Mouse (Mus musculus): ENCODE measurements around the gene Srcin1.

The Srcin1 gene

DNA sequence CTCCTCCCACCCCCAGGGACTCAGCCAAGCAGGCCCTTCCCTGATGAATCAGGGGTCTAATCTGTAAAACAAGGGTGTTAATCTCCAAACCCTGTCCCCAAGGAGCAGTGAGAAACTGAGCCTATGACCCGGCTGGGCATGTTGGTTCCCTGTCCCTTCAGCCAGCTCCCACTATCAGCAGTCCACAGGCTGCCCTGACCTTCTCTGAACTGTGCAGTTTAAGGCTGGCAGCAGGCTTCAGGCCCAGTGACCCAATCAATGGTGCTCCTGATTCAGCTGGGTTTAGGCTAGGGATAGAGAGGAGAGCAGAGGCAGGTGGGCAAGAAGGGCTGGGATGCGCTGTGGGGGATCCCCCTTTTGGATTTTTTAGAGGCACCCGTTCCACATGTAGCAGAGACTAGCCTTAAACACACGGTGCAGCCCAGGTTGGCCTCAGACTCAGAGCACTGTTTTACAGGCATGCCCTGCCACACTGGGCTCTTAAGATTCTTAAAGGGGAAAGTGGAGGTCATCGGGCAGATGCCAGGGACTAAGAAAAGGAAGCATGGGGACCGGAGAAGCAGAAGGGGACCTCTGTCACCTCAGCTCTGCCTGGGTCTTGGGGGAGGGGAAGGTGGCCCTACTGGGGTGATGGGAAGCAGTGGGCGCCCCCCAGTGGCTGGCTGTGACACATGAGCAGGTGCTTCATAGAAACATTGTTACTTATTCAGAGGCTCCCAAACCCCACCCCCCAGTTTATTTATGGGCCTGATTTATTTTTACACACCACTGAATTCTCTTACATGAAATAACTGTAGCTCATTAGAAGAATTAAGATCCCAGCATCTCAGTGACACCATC, 19.2 kb downstream of the Srcin1 start:
- no peak for DNase-seq (ENCODE audit: low read depth, low spot score)

DNA sequence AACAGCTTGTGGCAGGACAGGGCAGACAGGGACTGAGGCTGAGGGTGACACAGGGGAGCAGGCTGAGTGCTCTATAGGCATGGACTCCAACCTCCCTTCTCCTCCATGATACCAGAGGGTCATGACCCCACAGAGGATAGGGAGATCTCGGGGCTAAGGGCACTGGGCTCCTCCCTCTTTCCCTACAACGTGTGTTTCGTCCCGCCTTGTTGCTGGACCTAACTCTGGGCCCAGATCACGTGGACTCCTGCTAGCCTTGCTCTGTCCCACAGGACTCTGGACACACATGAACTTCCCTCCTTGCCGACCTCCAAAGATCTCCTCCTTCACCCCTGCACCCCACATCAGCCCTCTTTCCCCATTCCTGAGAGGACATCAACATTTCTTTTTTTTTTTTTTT, 20.8 kb downstream of the Srcin1 start:
- DNase-seq (ENCODE audit: low read depth, low spot score): no peak

DNA sequence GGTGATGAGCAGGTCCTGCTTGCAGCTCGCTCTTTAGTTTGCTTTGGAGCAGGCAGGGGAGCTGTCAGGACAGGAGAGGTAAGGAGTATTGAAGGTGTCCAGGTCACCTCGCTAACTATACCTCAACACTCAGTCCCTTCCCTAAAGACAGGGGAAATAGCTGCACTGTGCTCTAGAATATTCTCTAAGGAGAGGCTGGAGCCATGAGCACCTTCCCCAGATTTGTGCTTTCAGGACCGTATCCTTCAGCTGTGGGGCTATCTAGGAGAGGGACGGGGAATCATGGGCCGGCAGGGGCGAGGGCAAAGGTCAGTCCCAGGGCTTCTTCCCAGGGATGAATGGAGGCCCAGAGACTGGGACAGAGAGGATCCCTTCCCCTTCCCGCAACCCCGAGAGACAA, 23.8 kb downstream of the Srcin1 start:
- DNase-seq (ENCODE audit: low read depth, low spot score): no peak

DNA sequence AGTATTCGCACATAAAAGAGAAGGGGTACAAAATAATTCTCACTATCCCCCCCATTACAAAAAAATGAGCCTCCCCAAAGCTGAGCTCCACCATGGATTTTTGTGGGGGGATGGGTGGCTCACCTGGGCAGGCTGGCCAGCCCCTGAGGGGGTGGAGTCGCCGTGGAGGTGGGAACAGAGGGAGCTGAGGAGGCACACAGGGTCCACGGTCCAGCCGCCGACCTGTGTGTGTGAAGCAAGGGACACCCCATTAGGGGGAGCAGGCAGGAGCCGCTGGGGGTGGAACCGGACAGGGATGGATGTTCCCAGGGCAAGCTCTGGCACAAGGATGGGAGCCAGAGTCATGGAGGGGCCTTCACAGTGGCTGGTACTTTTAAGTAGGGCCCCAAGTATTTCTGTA, 27.2 kb downstream of the Srcin1 start:
- no peak for DNase-seq (ENCODE audit: low read depth, low spot score)

DNA sequence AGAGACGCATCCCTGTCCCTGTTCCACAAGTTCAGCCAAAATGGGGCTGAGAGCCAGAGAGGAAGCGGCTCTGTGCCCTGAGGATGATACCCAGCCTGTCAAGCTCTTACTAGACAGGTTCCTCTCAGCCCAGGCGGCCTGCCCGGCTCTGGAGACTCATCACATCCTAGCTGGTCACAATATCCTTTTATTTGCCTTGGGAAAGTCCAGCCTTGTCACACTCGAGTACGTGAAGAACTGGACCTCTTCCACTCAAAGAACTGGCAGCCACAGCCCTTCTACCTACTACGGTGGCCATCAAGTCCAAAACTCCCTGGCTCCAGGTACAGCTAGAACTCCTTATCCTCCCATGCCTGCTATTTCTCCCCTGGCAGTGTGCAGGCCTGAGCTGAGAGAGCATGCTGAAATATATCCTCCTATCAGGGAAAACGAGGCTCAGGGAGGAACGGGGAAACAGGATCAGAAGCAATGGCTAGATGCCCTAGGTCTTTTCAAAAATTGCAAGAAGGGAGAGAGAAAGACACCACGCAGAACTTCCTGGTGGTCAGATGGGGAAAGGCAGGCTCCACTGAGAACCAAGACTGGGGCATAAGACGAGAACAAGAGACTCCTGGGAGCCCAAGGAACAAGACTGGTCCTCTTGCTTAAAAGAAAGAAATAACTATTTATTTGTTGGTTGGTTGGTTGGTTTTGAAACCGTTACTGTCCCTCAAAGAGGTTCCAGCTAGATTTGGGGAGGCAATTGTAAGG, 27.9 kb downstream of the Srcin1 start:
- DNase-seq (ENCODE audit: low read depth, low spot score): no peak

DNA sequence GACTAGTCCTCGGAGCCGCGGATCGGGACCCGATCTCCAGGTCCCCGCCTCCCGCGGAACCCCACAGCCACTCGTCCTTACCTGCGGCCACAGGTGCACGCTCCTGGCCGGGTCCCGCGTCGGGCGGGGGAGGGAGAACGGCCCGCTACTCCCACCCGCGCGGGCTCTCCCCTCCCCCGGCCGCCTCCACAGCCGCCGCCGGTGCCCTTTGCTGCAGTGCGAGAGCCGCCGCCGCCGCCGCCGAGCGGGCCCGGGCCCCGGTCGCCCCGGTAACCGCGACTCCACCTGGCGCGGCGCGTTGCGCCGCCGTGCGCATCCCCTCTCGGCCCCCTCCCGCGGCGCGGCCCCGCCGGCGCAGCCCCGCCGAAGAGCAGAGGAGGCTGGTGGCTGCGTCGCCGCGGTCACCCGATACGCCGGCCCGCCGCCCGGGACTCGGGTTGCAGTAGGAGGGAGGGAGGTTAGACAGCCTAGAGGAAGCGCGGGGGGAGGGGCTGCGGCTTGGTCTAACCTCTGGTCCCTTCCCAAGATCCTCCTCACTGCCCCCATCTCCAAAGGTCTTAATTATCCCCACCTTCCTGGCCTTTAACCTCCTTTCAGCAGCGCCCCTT, 29.1 kb downstream of the Srcin1 start:
- no peak for DNase-seq (ENCODE audit: low read depth, low spot score)

DNA sequence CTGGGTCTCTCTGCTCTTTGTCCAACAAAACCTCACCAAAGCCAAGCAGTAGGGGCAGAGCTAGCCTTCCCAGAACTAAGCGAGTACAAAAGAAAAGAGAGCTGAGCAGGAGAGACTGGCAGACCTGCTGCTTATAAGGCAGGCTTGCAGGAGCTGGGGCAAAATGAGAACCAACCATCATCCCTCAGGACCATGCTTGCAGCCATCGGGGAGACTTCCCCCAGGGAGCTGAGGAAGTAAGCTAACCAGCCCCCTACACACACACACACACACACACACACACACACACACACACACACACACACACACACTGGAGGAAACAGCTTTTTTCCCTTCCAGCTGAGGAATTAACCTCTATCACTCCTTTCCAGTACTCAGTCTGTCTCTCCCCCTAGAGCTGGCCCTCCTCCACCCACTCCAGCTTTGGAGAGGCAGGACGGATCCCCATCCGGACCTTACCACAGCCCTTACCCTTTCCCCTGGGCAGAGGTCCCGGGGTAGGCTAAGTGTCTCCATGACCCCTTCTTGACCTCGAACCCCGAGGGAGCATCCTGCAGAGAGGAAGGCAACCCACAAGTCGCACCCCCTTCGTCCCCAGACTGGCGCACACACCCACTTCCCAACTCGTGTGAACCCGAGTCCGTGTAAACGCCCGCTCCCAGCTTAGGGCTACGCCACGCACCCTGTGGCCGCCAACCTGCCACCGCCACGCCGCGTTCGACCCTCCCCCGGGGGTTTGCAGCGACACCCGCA, 30.0 kb downstream of the Srcin1 start:
- no peak for DNase-seq (ENCODE audit: low read depth, low spot score)

DNA sequence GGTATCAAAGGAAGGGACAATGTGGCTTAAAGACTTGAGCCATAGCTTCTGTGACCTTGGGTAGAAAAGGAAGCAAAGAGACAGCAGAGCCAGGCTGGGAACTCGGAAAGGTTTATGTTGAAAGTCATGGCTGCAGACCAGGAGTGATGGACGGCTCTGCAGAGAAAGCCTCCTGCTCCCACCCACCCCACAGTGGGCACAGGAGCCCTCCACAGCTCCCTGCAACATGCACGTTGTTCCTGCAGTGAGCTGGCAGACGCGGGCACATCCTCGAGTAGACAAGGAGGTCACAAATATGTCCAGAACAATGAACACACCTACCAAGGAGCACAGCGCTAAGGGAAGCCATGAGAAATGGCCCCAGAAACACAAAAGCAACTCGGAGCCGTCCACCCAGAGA, 32.1 kb downstream of the Srcin1 start:
- DNase-seq (ENCODE audit: low read depth, low spot score): no peak

DNA sequence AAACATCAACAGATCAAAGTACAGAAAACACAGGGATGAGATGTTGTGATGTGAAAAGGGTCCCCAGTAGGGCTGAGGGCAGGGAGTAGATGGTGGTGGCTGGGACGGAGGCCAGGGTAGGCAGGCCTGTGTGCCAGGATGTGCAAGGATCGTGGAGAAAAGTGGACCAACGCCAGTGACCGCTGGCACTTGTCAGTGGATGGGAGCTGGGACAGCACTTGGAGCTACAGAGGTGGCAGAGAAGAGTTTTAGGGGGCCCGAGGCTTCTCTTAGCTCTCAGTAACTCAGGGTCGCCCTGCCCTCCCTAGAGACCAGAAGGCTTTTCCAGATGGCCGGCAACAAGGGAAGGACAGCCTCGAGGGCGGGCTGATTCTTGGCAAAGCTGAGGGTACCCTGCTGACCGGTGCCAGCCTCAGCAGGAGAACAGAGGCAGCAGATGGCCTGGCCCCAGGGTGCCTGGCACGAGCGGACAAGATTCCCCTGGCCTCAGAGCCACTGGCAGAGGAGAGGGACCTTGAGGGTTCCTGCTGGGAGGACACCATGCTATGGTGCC, 32.7 kb downstream of the Srcin1 start:
- no peak for DNase-seq (ENCODE audit: low read depth, low spot score)

DNA sequence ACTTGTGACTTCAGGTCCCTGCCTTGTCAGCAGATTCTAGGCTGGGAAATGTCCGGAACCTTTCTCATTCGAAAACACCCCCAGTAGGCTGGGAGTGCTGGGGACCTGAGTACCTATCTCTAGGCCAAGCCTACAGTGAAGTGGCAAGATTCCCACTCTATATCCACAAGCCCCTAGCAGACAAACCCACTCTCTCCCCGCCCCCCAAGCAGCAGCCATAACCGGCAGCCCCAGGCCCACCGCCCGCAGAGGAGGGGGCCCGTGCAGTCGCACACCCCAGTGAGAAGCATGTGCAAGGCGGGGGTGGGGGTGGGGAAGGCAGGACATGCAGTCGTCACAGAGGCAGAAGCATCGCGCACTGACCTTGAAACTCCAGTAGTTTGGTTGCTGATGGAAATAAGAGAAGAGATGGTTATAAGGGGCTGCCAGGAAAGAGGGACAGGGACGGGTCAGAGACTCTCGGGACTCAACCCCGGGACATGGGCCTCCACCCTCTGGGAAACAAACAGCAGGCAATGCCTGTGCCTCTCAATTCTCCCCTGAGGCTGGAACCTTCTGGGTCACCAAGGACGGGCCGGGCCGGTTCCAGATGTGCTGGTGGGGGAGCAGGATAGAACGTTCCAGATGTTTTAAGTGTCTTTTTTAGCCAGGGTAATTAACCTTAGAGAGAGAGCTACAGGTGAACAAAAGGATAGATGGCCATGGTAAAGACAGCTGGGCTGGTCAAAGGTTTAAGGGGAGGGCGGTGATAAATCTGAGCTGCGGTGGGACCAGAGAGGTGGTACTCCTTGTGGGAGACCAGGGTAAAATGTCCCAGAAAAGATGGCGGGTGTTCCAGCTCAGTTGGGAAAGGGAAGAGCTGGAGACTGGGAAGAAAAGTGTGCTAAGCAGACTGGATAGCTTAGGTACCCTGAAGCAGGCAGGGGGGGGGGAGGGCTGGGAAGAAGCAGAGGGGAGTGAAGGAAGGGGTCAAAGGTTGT, 33.5 kb downstream of the Srcin1 start:
- no peak for DNase-seq (ENCODE audit: low read depth, low spot score)

DNA sequence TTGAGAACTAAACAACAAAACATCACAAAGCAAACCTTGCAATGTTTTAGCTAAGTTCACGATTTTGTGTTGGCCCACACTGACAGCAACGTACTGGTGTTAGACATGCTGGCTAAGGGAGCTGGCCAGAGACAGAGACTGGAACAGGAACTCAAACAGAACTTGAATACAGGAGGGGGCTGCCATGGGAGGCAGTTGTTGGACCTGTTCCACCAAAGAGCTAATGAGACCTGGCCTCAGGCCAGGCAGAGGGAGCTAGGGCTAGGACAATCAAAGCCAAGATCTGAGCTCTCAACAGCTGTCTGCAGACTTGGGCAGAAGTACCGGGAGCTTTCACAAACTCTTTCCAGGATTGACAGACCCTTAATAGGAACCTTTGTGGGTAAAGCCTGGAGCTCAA, 35.4 kb downstream of the Srcin1 start:
- DNase-seq (ENCODE audit: low read depth, low spot score): no peak

DNA sequence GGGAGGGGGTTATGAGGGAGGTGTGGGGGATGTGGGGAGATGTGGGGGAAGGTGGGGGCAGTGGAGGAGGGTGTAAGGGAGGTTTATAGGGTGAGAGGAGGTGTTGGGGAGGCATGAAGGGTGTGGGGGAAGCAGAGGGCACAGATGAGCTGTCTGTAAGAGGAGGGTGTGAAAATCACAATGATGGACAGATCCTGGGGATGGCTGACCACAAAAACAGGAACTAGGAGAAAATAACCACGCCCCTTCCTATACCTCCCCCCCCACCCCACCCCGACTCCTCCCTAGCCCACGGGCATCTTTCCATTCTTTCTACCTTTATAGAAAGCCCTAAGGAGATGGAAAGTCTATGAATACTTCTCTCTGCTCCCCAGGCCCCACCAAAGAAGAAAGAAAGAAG, 35.9 kb downstream of the Srcin1 start:
- no peak for DNase-seq (ENCODE audit: low read depth, low spot score)

DNA sequence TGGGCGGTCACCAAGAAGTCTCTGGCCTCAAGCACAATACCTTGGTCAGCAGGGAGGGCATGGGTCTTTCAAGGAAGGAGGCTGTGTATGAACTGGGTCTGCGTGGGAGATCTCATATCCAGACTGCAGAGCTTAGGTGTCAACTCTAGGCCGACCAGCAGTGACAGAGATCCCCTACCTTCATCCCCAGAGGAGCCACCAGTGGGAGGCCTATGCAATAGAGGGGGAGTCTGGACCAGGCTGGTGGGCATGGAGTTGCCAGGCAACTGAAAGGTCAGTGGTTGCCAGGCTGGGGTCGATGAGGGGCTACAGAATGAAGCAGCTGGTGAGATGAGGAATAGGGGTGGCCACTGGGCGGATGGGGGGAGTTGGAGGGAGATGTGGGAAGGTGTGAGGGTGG, 36.4 kb downstream of the Srcin1 start:
- DNase-seq (ENCODE audit: low read depth, low spot score): no peak

DNA sequence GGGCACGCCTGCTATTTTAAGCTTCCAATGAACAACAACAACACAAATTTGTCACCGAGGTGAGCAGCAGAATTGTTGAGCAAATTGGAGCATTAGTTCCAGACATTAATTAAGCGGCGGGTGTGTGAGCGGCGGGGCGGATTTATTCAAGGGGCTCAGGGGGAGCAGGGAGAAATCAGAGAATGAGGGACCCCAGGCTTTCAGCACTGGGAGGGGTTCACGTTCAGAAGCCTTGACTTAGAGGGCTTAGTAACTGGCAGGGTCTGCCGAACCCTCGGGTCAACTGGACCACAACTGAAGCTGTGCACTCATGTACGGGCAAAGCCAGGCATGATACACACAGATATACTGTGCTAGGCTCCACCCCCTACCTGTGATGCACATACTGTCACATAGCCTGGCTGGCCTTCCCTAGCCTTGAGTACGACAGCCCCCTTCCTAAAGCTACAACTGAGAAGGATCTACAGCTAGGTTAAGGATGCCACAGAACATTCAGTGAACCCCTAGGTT, 38.4 kb downstream of the Srcin1 start:
- no peak for DNase-seq (ENCODE audit: low read depth, low spot score)

DNA sequence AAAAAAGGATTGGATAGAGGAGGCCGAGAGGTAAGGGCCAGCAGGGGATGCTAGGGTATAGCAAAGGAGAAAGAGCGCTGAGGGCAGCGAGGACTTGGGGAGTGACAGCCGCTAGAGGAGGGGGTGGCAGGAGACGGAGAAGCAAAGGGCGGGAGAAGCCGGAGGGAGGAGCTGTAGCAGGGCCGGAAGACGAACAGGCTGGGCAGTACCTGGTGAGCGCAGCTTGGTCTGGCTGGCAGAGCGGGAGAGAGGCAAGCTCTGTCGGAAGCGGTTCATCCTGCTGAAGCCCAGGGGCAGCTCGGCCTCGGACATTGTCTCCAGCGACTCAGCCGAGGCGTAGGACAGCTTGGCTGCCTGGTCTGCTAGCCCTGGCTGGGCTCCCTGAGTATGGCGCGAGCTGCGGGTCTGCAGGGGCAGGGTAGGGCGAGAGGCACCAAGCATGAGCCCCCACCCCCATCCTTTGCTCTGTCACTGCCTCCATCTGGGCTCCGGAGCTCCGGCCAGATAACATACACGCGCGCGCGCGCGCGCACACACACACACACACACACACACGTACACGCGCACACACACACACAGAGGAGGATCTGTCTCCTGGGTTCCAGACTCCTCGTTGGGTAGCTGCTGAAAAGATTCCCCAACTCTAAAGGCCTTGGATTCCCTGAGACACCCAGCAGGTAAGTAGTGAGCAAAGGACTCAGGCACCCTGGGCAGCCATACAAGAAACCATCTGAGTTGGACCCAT, 39.0 kb downstream of the Srcin1 start:
- no peak for DNase-seq (ENCODE audit: low read depth, low spot score)

DNA sequence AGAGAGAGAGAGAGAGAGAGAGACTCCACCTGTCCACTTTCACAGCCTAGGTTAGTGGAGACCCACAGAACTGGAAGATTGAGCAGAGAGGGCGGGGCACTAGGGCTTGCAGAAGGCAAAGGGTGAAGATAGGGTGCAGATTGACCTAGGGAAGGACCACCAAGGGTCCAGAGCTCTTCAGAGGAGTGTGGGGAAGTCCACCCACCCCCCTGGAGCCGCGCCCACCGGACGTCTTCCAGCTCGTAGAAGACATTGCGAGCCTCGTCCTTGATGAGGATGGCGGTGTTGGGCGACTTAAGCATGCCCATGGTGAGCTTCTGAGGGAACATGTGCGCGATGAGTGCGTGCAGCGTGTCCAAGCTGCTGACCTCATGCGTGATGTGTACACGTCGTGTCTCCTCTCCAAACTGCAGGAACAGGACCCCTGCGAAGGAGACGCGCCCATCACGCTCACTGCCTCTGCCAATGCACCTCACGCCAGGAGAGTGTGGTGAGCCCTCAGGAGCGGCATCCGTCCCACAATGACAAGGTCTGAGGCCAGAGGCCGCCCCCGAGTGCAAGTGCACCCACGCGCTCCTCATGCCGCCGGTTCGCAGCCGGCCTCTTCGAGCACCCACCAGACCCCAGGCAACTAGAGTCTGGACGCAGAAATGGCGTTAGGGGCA, 39.8 kb downstream of the Srcin1 start:
- no peak for DNase-seq (ENCODE audit: low read depth, low spot score)

DNA sequence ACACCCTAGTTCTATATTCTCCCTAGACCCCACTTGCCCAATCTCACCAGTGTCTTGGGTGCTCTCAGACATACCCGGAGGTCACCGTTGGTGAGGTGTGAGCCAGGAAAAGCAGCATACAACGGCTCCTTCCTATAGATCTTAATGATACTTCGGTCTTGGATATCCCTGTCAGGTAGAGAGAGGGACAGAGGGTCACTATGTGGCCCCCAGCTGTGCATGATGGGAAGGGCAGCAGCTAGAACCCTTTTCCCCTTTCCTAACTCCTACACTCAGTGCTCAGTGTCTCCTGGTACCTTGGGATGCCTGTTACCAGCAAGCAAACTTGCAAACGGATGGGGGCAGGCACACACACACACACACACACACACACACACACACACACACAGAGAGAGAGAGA, 40.3 kb downstream of the Srcin1 start:
- no peak for DNase-seq (ENCODE audit: low read depth, low spot score)

DNA sequence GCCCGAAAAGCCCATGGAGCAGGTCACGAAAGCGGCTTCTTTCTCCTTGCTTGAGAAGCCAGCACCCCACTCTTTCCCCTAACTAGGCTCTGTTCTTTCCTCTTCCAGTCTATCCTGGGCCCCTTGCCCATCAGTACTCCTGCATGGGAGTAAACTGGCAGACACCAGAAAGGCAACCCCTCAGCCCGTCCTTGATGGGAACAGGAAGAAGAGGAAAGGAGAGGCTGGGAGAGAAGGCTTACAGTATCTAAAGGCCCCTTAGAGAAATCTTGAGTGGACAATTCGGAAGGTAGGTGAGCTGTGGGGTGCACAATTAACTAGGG, 40.7 kb downstream of the Srcin1 start:
- DNase-seq (ENCODE audit: low read depth, low spot score): no peak
